Mouse (Mus musculus): Measurements from ENCODE around the gene Sox5. TPM values are rescaled to one million over a fixed set of nuclear protein-coding genes. Genes with fewer than 3 reads are reported as not detected.
A peak's percentile ranks its signal among the peaks of the same experiment; 100 is the strongest.

The Sox5 gene
- 1 to 10 TPM; 1.9 to 2.5 TPM for total RNA-seq (2021)
- long read RNA-seq, experiment 1, partial matches to known transcripts: 0 of 1 reads
- long read RNA-seq, experiment 1, other reads (novel, unspliced or antisense): 0 of 1 reads
- long read RNA-seq, experiment 2: 0 reads

DNA sequence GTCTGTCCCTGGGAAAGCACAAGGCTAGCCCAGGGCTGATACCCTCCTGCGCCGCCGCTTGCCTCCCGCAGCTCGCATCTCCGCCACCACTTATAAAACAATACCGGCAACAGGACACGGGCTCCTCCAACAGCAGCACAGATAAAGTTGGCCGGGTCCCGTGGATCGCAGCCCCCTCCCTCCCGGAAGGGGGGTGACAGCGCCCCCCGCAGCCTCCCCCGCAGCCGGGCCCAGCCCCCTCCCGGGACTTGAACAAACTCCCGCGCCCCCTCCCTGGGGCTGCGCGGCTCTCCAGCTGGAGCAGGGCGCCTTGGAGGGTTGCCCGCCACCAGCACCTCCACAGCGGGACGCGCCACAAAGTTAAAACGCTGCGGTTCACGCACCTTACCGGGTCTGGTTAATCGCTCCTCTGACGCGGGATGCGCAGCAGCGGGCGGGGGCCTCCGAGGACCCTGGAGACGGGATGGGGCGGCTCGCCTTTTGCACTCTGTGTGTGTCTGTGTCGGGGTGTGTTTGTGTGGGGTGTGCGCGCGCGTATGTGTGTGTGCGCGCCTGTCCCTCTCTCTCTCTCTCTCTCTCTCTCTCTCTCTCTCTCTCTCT is at the start of gene Sox5:
Sox5 (minus strand) TSS at position 547 of the 600 bp plus-strand sequence.
- DNase-seq: peak; percentile 54

DNA sequence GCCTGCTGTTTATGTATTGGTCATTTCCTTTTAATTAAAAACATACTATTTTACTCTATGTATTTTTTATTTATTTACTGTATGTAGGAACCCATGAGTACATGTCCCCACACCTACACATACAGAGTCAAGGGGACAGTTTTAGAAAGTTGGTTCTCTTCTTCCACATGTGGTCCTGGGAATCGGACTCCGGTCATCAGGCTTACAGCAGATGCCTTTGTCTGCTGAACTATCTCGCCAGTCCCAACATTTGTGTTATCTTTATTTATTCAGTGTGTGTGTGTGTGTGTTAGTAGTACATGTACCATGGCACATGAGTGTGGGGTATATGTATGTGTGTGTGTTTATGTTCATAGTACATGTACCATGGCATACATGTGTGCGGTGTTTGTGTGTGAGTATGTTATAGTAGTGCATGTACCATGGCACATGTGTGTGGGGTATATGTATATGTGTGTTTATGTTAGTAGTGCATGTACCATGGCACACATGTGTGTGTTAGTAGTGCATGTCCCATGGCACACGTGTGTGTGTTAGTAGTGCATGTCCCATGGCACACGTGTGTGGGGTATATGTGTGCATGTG is 43.3 kb upstream of the Sox5 start:
- DNase-seq: no peak

DNA sequence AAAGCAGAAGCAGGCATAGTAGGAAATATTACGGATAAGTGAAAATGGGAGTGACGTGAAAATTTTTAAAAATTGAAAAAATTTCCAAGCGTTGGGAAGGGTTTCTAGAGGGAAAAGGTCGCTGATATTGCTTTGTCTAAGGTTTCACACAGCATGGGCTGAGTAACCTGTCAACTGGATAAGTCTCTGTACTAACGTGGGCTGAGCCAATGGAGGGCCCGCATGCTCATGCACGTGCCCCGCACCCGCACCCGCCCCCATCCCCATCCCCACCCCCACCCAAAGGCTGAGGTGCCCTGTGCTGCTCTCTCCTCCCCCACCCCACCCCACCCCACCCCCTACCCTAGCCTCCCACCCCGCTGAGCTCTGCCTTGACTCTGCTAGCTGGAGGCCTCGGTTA is 42.4 kb upstream of the Sox5 start:
- DNase-seq: no peak

DNA sequence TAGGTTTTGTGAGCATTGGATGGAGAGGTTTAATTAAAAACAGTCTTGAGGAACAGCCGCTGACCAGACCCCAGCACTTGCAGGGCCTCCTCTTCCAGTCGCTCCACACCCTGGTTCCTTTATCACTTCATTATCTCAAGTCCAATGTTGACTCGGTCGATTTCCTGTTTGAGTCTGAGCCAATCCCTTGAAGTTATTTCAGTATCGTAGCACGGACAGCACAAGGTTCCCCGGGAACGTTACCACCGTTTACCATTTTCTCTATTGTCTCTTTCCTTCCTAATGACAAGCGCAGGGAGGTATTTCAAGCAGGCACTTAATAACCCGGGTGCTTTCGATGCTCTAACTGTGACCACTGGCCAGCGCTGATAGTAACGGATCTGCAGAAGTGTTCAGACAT is 40.8 kb upstream of the Sox5 start:
- no peak for DNase-seq

DNA sequence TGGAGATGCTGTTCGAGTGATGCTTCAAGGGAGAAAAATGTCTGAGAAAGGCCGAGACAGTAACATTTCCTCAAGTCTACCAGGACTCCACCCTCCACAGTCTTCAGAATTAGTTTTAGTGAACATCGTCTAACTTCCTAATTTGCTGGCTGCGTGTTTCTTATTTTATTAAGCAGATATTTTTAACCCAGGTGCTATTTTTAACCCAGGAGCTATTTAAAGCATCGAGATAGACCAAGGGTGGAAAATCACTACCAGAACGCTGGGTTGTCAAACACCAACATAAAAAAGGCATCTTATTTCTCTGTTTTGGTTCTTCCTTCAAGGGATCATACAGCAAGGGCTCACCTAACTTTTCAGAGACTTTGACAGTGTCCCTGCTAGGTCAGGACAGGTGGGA is 39.2 kb upstream of the Sox5 start:
- no peak for DNase-seq

- no peak for DNase-seq
These were observed 36.2 kb upstream of the Sox5 start for GRCm38 (mm10) chr6:144818016-144818415.

DNA sequence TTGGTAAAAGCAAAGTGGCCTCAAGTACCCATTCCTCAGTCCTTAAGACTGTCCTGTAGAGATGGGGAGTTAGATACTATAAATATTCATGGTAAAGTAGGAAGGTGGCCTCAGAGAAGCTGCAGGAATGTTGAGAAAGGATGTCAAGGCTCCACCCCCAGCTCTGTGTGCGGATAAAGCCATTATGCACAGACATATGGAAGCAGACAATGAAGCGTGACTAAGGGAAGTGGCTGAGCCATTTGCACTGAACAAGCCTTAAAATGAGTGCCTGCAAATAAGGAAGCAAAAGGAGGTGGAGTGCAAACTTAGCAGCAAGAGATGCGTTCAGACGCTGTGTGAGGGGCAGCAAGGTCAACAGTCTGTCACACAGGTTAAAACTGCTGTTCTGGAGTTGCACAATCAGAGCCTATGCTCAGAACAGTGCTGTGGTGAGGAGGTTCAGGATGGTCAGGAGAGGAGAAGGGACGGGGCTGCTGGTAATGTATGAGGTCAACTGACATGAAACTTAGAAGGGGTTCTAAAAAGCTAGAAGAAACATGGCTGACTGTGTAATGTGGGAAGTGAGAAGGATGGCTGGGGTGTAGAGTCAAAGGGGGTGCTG is 35.7 kb upstream of the Sox5 start:
- DNase-seq: no peak

GRCm38 (mm10) chr6:144815542-144815941 is 33.8 kb upstream of the Sox5 start:
- no peak for DNase-seq

DNA sequence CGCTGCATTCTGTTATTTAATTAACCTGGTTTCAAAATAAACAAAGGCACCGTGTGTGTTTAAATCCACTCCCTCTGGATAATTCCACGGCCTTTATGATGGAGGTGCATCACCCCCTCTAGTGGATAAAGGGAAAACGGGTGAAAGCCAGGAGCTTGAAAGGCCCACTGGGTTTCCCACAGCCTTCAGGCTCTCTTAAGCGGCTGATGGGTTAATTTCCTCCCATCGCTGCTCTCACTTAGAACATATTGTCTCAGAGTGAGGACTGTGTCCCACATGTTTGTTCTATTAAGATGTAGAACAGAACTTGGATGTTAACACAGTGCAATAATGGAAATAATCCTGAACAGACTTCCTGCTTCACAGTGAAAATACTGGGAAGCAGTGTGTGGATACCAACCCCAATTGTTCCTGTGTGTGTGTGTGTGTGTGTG is 33.2 kb upstream of the Sox5 start:
- DNase-seq: no peak

GRCm38 (mm10) chr6:144804321-144804720 is 22.5 kb upstream of the Sox5 start:
- DNase-seq: no peak

DNA sequence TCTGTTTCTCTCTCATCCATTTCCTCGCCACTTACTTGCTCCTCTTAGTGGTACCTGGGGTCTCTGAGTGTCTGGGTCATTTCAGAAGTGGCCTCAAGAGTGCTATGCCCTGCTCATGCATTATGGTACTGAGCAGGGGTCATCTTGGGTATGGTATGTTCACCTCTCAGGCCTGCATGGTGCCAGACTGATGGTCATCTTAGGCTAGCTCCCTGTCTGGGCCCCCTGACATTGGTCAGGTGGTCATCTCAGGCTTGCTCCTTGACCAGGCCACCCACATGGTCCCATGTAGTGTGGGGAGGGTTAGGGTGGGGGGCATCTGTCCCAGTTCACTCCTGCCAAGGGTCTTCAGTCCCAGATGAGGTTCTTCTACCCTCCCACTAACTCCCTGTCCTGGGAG is 21.3 kb upstream of the Sox5 start:
- DNase-seq: no peak

DNA sequence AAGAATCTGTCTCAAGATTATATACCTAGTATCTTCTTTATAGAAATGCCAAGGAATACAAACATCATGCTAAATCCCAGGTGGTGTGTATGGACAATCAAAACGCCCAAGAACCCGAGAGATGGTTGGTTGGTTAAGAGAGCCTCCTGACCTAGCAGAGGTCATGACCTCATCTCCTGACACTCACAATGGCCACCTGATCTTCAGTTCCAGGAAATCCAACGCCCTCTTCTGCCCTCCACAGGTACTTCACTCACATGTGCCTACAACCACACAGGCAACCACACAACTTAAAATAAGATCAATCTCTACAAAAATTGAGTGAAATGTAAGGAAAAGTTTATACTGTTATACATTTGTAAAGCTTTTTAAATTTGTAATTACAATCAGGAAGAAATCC is 12.6 kb upstream of the Sox5 start:
- no peak for DNase-seq

- DNase-seq: no peak
These were observed 11.1 kb upstream of the Sox5 start for GRCm38 (mm10) chr6:144792871-144793270.

DNA sequence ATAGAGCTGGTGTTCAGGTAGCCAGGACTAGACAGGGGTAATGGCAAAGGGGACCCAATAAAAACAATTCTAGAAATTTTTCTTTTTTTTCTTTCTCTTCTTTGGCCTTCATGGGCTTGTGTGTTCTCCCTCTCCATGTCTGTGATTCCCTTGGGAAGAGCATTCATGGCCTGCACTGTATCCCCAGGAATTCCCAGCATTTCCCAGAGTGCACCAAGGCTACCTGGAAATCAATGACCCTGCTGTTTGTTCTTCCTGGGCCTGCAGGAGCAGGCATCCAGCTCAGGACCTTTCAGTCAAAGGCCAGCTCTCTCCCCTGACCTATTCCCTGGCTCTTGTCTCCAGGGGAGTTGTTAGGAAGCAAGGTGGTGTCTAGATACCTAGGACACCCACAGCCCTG is 1.5 kb upstream of the Sox5 start:
- no peak for DNase-seq

GRCm38 (mm10) chr6:144782866-144783265 is 1.1 kb upstream of the Sox5 start:
- DNase-seq: no peak

GRCm38 (mm10) chr6:144782031-144782857 is 467 bp upstream of the Sox5 start:
- DNase-seq: peak; percentile 8

- DNase-seq: no peak
These were observed 1.0 kb downstream of the Sox5 start for GRCm38 (mm10) chr6:144780608-144781285.

- DNase-seq: no peak
These were observed 1.7 kb downstream of the Sox5 start for GRCm38 (mm10) chr6:144779945-144780607.

DNA sequence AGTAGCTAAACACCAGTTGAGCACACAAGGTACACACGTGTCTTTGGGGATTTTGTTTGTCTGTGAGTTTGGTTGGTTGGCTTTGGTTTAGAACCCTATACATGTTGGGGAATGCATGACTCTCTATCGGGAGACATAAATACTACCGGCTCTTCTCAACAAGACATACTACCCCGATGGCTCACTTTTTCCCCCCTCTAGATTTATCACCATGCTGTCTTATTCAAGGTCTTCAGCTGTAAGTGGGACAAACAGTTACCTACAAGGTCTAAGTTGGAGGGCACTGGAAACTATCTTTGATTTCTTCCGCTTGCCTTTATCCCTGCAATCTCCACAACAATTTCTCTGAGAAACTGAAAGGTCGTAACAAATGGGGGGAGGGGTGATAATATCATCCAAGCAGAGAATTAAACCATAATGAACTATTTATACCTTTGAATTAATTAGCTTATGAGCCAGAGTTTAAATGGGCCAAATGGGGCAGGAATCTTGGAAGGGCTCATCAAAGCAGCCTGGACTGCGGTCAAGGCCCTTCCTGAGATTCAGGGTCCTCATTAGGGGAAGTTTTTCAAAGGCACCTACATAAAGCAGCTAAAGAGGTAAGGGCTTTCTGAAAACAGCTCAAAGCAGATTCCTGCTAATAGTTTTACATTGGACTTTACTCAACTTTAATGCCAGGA is 4.3 kb downstream of the Sox5 start:
- no peak for DNase-seq

GRCm38 (mm10) chr6:144773736-144774135 is 8.0 kb downstream of the Sox5 start:
- DNase-seq: no peak

DNA sequence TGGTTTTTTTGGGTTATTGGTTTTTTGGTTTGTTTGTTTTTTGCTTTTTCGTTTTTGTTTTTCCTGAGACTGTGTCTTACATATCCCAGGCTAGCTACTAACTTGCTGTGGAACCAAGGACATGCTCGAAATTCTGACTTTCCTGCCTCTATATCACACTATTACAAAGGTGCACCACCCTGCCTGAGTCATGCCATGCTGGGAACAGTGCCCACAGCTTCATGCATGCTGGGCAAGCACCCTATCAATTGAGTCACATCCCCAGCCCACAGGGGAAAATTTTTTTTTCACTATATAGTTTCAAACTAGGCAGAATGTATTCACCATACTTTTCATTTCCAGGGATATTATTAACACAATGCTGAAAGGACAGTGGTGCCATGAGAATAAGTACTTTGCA is 8.8 kb downstream of the Sox5 start:
- DNase-seq: no peak

Measured in gastrocnemius, postnatal 10 days (tissue).